Mouse (Mus musculus) MEL (cell line): Measurements from ENCODE around the gene Gm11060. TPM values are rescaled to one million over a fixed set of nuclear protein-coding genes. Genes with fewer than 3 reads are reported as not detected.

Experiments used
- DNase-seq: peaks from one replicate; pipeline ENCODE4 v3.0.0; 2011; ENCODE audit warnings: low read depth, low spot score
- H3K27ac ChIP-seq: 2 replicates; pipeline ENCODE4 v1.5.1; 2012; ENCODE audit warnings: low read depth, mild to moderate bottlenecking, control low read depth, low read length, moderate library complexity; ENCODE audit not compliant: control insufficient read depth
- H3K27me3 ChIP-seq, 2 experiments: fragments of 150-350 bp in 1 of 2; sonication (generic) in 1 of 2; 2 replicates each; pipeline ENCODE4 v1.6.1; 2012; ENCODE audit warnings: low read length in 2 of 2, mild to moderate bottlenecking in 2 of 2, improper control_type of control experiment in 1 of 2, moderate library complexity in 1 of 2; ENCODE audit not compliant: insufficient read depth in 2 of 2, control insufficient read depth in 1 of 2
- H3K36me3 ChIP-seq, 2 experiments: 2 replicates each; pipeline ENCODE4 v1.6.1; 2012 to 2014; ENCODE audit warnings: low read length in 2 of 2, improper control_type of control experiment in 1 of 2, inconsistent platforms in 1 of 2, mild to moderate bottlenecking in 1 of 2; ENCODE audit not compliant: insufficient read depth in 2 of 2, control insufficient read depth in 1 of 2
- H3K4me1 ChIP-seq, 2 experiments: fragments of 150-350 bp in 1 of 2; sonication (generic) in 1 of 2; 2 replicates each; pipeline ENCODE4 v1.6.1; 2012; ENCODE audit warnings: low read length in 2 of 2, improper control_type of control experiment in 1 of 2, mild to moderate bottlenecking in 1 of 2; ENCODE audit not compliant: insufficient read depth in 2 of 2, control insufficient read depth in 1 of 2
- H3K4me3 ChIP-seq, 2 experiments: fragments of 150-350 bp in 1 of 2; sonication (generic) in 1 of 2; 2 replicates each; pipeline ENCODE4 v1.5.1; 2012; ENCODE audit warnings: low read depth in 2 of 2, low read length in 2 of 2, mild to moderate bottlenecking in 2 of 2, moderate library complexity in 2 of 2, control low read depth in 1 of 2, improper control_type of control experiment in 1 of 2; ENCODE audit not compliant: control insufficient read depth in 1 of 2, insufficient read depth in 1 of 2
- H3K79me2 ChIP-seq: 2 replicates; pipeline ENCODE4 v1.6.1; 2012; ENCODE audit warnings: mild to moderate bottlenecking, low read length, moderate library complexity; ENCODE audit not compliant: control insufficient read depth, poor library complexity, insufficient read depth
- H3K9ac ChIP-seq: 2 replicates; pipeline ENCODE4 v1.6.1; 2012; ENCODE audit warnings: low read depth, mild to moderate bottlenecking, control low read depth, low read length, moderate library complexity; ENCODE audit not compliant: control insufficient read depth, poor library complexity, severe bottlenecking
- H3K9me3 ChIP-seq: fragments of 150-350 bp; sonication (generic); replicated peaks from 2 replicates; pipeline ENCODE4 v1.6.1; 2012; ENCODE audit warnings: mild to moderate bottlenecking, low read length, improper control_type of control experiment, moderate library complexity; ENCODE audit not compliant: insufficient read depth
- CHD2 ChIP-seq: IDR thresholded peaks from 2 replicates; pipeline ENCODE4 v1.6.1; 2011; ENCODE audit warnings: low read length, improper control_type of control experiment
- GATA1 ChIP-seq: IDR thresholded peaks from 2 replicates; pipeline ENCODE4 v1.6.1; 2011; ENCODE audit warnings: low read depth, low read length, improper control_type of control experiment
- HCFC1 ChIP-seq: IDR thresholded peaks from 2 replicates; pipeline ENCODE4 v1.6.1; 2012; ENCODE audit warnings: low read depth, mild to moderate bottlenecking, inconsistent platforms, low read length, improper control_type of control experiment, moderate library complexity
- JUND ChIP-seq: IDR thresholded peaks from 2 replicates; pipeline ENCODE4 v1.6.1; 2011; ENCODE audit warnings: low read depth, mild to moderate bottlenecking, improper control_type of control experiment, low read length
- MAZ ChIP-seq: IDR thresholded peaks from 2 replicates; pipeline ENCODE4 v1.6.1; 2012; ENCODE audit warnings: low read depth, mild to moderate bottlenecking, inconsistent platforms, low read length, improper control_type of control experiment
- MEF2A ChIP-seq: IDR thresholded peaks from 2 replicates; pipeline ENCODE4 v1.6.1; 2014; ENCODE audit warnings: low read depth, mild to moderate bottlenecking, inconsistent platforms, low read length, improper control_type of control experiment; ENCODE audit not compliant: poor library complexity, insufficient replicate concordance, severe bottlenecking; ENCODE audit errors: extremely low read depth
- MYB ChIP-seq: IDR thresholded peaks from 2 replicates; pipeline ENCODE4 v1.6.1; 2011; ENCODE audit warnings: mild to moderate bottlenecking, low read depth, low read length, improper control_type of control experiment
- POLR2A ChIP-seq, 2 experiments: IDR thresholded peaks; 2 replicates each; pipeline ENCODE4 v1.6.1; 2011 to 2012; ENCODE audit warnings: low read length in 2 of 2, mild to moderate bottlenecking in 2 of 2, control low read depth in 1 of 2, improper control_type of control experiment in 1 of 2, low read depth in 1 of 2, moderate library complexity in 1 of 2; ENCODE audit not compliant: control insufficient read depth in 1 of 2, insufficient read depth in 1 of 2, poor library complexity in 1 of 2
- POLR2AphosphoS5 ChIP-seq: IDR thresholded peaks from 2 replicates; pipeline ENCODE4 v1.6.1; 2012; ENCODE audit warnings: low read depth, borderline replicate concordance, mild to moderate bottlenecking, inconsistent platforms, low read length, moderate library complexity, mixed read lengths
- RAD21 ChIP-seq: IDR thresholded peaks from 2 replicates; pipeline ENCODE4 v1.6.1; 2011; ENCODE audit warnings: mild to moderate bottlenecking, low read depth, low read length, improper control_type of control experiment
- TAL1 ChIP-seq: IDR thresholded peaks from 2 replicates; pipeline ENCODE4 v1.6.1; 2012; ENCODE audit warnings: mild to moderate bottlenecking, inconsistent platforms, low read length, moderate library complexity, mixed read lengths
- TBP ChIP-seq: IDR thresholded peaks from 2 replicates; pipeline ENCODE4 v1.8.0; 2011; ENCODE audit warnings: low read depth, low read length, improper control_type of control experiment
- USF2 ChIP-seq, 2 experiments: IDR thresholded peaks; 2 replicates each; pipeline ENCODE4 v1.6.1; 2011 to 2012; ENCODE audit warnings: improper control_type of control experiment in 2 of 2, low read length in 2 of 2, borderline replicate concordance in 1 of 2, inconsistent platforms in 1 of 2, low read depth in 1 of 2, mild to moderate bottlenecking in 1 of 2; ENCODE audit not compliant: insufficient read depth in 1 of 2
- ZMIZ1 ChIP-seq: IDR thresholded peaks from 2 replicates; pipeline ENCODE4 v1.6.1; 2012; ENCODE audit warnings: low read depth, mild to moderate bottlenecking, inconsistent platforms, low read length, improper control_type of control experiment, moderate library complexity
- ZNF384 ChIP-seq: IDR thresholded peaks from 2 replicates; pipeline ENCODE4 v1.6.1; 2012; ENCODE audit warnings: low read depth, mild to moderate bottlenecking, inconsistent platforms, low read length, improper control_type of control experiment
- polyA plus RNA-seq, 2 experiments: library from polyadenylated mRNA; stranded (reverse) in 1 of 2; unstranded in 1 of 2; fragments of >175 nt in 1 of 2; fragments of >200 nt in 1 of 2; gene quantifications; 2 replicates each; pipeline versions ENCODE4 v1.2.1 to v1.2.4; 2012; ENCODE audit warnings: low replicate concordance in 2 of 2, low read depth in 1 of 2; ENCODE audit not compliant: insufficient read length in 2 of 2, insufficient read depth in 1 of 2, missing spikeins in 1 of 2
- total RNA-seq: library from RNA; depleted of rRNA; stranded (reverse); fragments of 300-350 nt; gene quantifications from 2 replicates; pipeline ENCODE4 v1.2.3, GENCODE M21; 2012

Gene Gm11060
- total and polyA plus RNA-seq, 3 experiments = not detected

DNA sequence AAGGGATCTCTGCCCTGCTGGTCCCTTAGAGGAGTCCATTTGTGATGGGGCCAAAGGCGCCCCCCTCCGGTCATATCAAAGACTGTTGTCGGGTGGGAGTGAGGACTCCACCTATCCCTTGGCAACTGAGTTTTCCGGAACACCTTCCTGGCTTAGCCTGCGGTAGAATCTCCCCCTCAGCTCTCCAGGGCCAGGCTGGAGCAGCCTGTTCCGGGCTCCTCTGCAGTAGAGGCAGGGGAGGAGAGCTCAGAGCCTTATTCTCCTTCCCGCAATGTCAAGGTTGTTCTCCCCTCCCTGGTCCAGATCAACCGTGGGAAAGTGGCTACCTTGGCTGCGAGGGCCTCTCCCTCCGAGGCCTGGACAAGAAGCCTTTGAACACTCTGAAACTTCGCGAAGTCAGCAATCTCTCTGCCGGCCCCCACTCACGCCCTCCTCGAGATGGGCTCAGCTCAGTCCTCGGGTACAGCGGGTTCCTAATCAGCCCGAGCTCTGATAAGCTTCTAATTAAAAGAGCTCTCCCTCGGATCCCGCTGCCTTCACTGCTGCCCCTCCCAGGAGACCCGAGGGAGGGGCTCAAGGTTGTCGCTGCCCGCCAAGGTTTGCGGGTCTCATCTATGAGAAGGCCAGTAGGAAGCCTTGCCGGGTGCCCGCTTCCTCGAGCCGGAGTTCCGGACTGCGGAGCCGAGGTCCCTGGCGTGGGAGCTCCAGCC is 38.7 kb downstream of the Gm11060 start:
- H3K4me3 ChIP-seq = no peak overlapping the region
- peaks cover 0 to 2% of the 10 kb centered on the region in 2 experiments; a peak in 1 of 4 replicates for H3K27me3 ChIP-seq

DNA sequence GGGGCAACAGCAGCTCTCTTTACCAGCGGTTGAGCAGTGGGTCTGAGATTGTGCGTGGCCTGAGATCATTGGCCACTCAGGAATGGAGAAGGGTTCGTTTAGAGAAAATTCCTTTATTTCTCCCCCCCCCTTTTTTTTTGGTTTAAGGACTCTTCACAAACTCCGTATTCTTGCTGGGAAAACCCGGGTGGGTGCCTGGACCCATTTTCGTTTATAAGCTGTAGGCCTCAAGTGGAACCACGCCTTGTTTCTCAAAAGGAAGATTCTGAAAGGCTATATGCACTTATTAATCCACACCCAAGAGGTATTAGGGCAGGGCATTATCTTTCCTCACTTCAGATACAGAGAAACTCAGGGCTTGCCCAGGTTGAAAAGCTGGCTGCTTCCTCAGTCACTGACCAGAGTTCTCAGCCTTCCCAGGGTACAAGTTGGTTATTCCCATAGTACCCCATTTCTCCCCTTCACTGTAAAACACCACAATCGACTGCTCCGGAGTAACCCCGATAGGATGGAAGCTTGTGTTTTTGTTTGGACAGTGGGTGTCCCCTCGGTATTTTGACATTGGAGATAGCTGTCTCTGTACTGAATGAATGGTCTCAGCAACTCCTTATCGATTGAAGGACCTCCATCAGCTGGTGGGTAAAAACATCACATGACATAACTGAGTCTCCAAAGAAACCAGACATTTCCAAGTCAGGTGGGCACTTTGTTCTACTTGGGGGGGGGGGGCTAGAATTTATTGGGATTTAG is 39.4 kb downstream of the Gm11060 start:
- DNase-seq = no peak
- no peak overlapping the region for H3K9ac ChIP-seq
- no peaks in the 10 kb centered on the region for H3K9me3 ChIP-seq
- peaks cover 2% of the 10 kb centered on the region in 2 experiments; a peak in 3 of 4 replicates for H3K27me3 ChIP-seq
- H3K27ac ChIP-seq = no peak overlapping the region
- no peak overlapping the region for H3K4me3 ChIP-seq
- no peaks in the 10 kb centered on the region for H3K36me3 ChIP-seq
- no peaks in the 10 kb centered on the region for H3K4me1 ChIP-seq
- TF ChIP-seq MAZ = no peak
- TF ChIP-seq JUND = no peak
- no peak for TF ChIP-seq MYB
- TF ChIP-seq MEF2A = no peak
- no peak for TF ChIP-seq GATA1
- TF ChIP-seq POLR2A (IDR thresholded peaks at IDR 0.05; ENCODE audit: control insufficient read depth in 1 of 2, insufficient read depth in 1 of 2, low read depth in 1 of 2, low read length in 2 of 2, poor library complexity in 1 of 2) = no peak
- no peak for TF ChIP-seq POLR2AphosphoS5
- TF ChIP-seq, all 39 proteins: peak for 0
- H3K79me2 ChIP-seq = no peaks in the 10 kb centered on the region

More for the DNA sequence above, 38.7 kb downstream of the Gm11060 start:
- Histone ChIP-seq H3K4me1 (no peaks in the 10 kb centered on the region), H3K27ac (no peak overlapping the region)
- no peak for TF ChIP-seq TBP
- no peak for TF ChIP-seq RAD21
- no peak for TF ChIP-seq TAL1
- no peak for TF ChIP-seq ZMIZ1
- no peak for TF ChIP-seq USF2 (IDR thresholded peaks at IDR 0.05; ENCODE audit: borderline replicate concordance in 1 of 2, insufficient read depth in 1 of 2, low read depth in 1 of 2, low read length in 2 of 2)
- TF ChIP-seq HCFC1 = no peak
- TF ChIP-seq CHD2 = no peak
- TF ChIP-seq ZNF384 = no peak
- TF ChIP-seq, all 39 proteins: peak for 0
- Histone ChIP-seq H3K9me3 (no peaks in the 10 kb centered on the region), H3K36me3 (no peaks in the 10 kb centered on the region), H3K9ac (no peak overlapping the region), H3K79me2 (no peaks in the 10 kb centered on the region)
- DNase-seq = no peak
